Mouse (Mus musculus): ENCODE data around the gene Pde6c. TPM values are rescaled to one million over a fixed set of nuclear protein-coding genes. Genes with fewer than 3 reads are reported as not detected.
A peak's percentile ranks its signal among the peaks of the same experiment; 100 is the strongest.

Pde6c gene
- polyA plus RNA-seq (2012; rRNA removed): 0.05 and 0.12 TPM in 2 replicates

DNA sequence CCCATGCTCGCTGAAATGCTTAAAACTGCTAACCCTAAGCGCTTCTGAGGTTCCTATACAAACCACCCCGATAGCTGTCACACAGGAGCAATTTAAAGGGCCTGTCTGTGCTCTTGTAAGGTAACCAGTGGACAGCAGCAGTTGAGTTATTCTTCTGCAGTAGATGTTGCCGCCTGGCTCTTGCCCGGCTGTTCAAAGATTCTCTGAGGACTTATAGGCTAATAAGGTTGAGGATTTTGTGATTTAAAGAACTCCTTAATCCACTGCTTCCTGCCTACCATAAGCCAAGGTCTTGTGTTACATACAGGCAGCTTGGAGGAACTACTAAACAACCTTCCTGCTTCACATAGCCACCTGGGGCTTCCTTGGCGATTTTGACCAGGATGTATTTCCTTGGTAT is at the start of gene Pde6c:
Gene Pde6c (plus strand): TSS at position 301 of the 400 bp plus-strand sequence.
- TF ChIP-seq POLR2A (IDR thresholded peaks at IDR 0.05; ENCODE audit: control insufficient read depth, low read depth, low read length) (no peak), CTCF (IDR thresholded peaks at IDR 0.05; ENCODE audit: control insufficient read depth, insufficient read depth, insufficient replicate concordance, low read depth, low read length) (no peak)
- Histone ChIP-seq H3K27ac (ENCODE audit: control insufficient read depth, insufficient read depth, low read depth, low read length) (no peak within 1 kb of the TSS), H3K4me1 (ENCODE audit: control insufficient read depth, insufficient read depth, low read length) (peaks cover 2% of the 10 kb centered on the region; the same call in 1 of the 2 replicates), H3K36me3 (ENCODE audit: control insufficient read depth, insufficient read depth, low read length) (no peaks in the 10 kb centered on the region), H3K4me3 (ENCODE audit: control insufficient read depth, low read depth, low read length) (no peak within 1 kb of the TSS; the same call in 1 of the 2 replicates), H3K27me3 (ENCODE audit: control insufficient read depth, insufficient read depth, low read length) (no peaks in the 10 kb centered on the region)

DNA sequence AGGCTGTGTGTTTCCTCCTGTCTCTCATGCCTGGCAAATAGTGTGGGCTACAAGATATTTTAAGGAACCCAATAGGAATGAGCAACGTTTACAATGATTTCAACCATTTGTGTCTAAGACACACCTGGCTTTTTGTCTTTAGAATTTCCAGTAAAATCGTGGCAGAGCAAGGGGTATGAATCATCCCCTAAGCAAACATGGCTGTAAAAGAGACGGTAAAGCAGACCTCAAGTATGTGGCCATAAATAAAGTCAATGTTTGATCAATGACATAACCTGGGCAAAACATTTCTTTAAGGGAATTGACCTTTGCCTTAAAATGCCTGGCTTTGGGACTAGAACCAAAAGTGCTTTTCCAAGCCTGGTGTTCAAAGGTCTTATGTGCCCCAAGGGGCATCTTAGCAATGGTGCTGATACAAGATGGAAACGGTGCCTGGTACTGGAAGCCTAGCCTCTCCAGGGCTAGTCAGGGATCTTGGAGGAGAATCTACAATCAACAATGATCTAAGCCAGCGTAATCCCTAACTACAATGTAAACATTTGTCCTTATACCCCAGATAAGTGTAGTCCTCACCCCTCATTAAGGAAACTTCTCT is 49.6 kb upstream of the Pde6c start:
- H3K27me3 ChIP-seq (ENCODE audit: control insufficient read depth, insufficient read depth, low read length): no peaks in the 10 kb centered on the region
- H3K36me3 ChIP-seq (ENCODE audit: control insufficient read depth, insufficient read depth, low read length): no peaks in the 10 kb centered on the region
- H3K27ac ChIP-seq (ENCODE audit: control insufficient read depth, insufficient read depth, low read depth, low read length): no peak overlapping the region
- TF ChIP-seq CTCF (IDR thresholded peaks at IDR 0.05; ENCODE audit: control insufficient read depth, insufficient read depth, insufficient replicate concordance, low read depth, low read length) (no peak), POLR2A (IDR thresholded peaks at IDR 0.05; ENCODE audit: control insufficient read depth, low read depth, low read length) (no peak)
- H3K4me3 ChIP-seq (ENCODE audit: control insufficient read depth, low read depth, low read length): no peak overlapping the region
- no peaks in the 10 kb centered on the region for H3K4me1 ChIP-seq (ENCODE audit: control insufficient read depth, insufficient read depth, low read length)

DNA sequence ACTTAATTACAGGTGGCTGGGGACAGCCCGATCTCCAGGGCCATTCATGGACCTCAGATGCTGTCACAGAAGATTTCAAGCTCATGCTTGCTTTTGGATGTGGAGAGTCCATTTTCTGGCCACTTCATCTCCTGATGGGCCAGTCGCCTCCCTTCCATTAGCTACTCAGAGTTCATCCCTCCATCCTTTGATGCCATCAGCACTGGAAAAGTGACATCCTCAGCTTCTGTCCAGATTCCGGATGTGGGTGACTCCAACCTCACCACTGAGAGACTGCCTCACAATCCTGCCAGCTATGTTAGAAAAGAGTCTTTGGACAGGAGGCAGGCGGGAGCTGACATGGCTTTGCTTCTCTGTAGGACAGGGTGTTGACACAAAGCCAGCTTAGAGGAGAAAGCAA is 46.7 kb upstream of the Pde6c start:
- no peak overlapping the region for H3K4me3 ChIP-seq (ENCODE audit: control insufficient read depth, low read depth, low read length)
- TF ChIP-seq CTCF (IDR thresholded peaks at IDR 0.05; ENCODE audit: control insufficient read depth, insufficient read depth, insufficient replicate concordance, low read depth, low read length): no peak
- TF ChIP-seq POLR2A (IDR thresholded peaks at IDR 0.05; ENCODE audit: control insufficient read depth, low read depth, low read length): no peak
- no peaks in the 10 kb centered on the region for H3K27me3 ChIP-seq (ENCODE audit: control insufficient read depth, insufficient read depth, low read length)
- H3K27ac ChIP-seq (ENCODE audit: control insufficient read depth, insufficient read depth, low read depth, low read length): no peak overlapping the region
- no peaks in the 10 kb centered on the region for H3K36me3 ChIP-seq (ENCODE audit: control insufficient read depth, insufficient read depth, low read length)
- no peaks in the 10 kb centered on the region for H3K4me1 ChIP-seq (ENCODE audit: control insufficient read depth, insufficient read depth, low read length)

DNA sequence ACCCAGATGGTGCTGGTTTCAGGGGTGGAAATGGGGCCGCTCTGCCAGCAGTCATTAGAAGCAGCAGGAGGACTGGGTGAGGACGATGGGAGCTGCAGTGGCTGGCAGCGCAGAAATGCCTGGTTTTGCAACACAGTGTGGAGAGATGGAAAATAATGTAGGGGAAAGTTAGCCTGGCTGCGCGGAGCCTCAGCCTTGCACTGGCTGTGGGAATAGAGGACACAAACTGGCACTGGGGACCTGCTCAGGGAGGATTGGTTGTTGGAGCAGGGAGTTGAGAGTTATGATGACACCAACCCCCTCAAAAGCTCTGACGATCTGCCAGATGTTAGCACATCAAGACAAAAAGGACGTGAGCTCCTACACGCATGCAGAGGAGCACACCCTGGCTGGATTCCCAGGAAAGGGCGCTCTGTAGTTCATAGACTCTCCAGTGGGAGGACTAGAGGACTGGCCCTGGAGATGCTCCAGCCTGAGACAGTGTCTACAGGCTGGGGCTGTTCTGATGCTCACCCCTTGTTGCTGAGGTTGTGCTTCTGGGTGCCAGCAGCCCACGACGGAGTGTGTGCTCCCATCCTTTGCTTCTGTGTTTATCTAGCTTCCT is 45.5 kb upstream of the Pde6c start:
- no peak overlapping the region for H3K27ac ChIP-seq (ENCODE audit: control insufficient read depth, insufficient read depth, low read depth, low read length)
- TF ChIP-seq POLR2A (IDR thresholded peaks at IDR 0.05; ENCODE audit: control insufficient read depth, low read depth, low read length) (no peak), CTCF (IDR thresholded peaks at IDR 0.05; ENCODE audit: control insufficient read depth, insufficient read depth, insufficient replicate concordance, low read depth, low read length) (peak; percentile 55; the same call in 1 of the 2 replicates)
- H3K27me3 ChIP-seq (ENCODE audit: control insufficient read depth, insufficient read depth, low read length): no peaks in the 10 kb centered on the region
- H3K4me1 ChIP-seq (ENCODE audit: control insufficient read depth, insufficient read depth, low read length): no peaks in the 10 kb centered on the region
- no peaks in the 10 kb centered on the region for H3K36me3 ChIP-seq (ENCODE audit: control insufficient read depth, insufficient read depth, low read length)
- no peak overlapping the region for H3K4me3 ChIP-seq (ENCODE audit: control insufficient read depth, low read depth, low read length)

DNA sequence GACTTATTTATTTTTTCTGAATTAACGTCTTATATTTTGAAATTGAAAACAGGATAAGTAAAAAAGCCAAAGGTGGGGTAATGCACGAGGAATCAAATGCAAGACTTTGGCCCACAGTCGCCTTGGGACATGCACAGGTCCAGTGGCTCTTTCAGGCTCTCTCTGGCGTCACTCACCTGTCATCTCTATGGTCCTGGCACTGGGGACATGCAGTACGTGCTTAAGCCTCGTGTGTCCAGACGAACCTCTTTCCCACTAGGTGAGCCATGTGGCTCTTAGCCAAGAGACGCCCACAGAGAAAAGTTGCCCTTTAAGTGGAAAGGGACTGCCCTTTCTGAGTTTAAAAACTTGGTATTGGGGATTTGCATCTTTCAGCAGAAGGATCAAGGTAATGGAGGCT is 43.2 kb upstream of the Pde6c start:
- no peak overlapping the region for H3K4me3 ChIP-seq (ENCODE audit: control insufficient read depth, low read depth, low read length)
- H3K4me1 ChIP-seq (ENCODE audit: control insufficient read depth, insufficient read depth, low read length): no peaks in the 10 kb centered on the region
- no peaks in the 10 kb centered on the region for H3K27me3 ChIP-seq (ENCODE audit: control insufficient read depth, insufficient read depth, low read length)
- TF ChIP-seq POLR2A (IDR thresholded peaks at IDR 0.05; ENCODE audit: control insufficient read depth, low read depth, low read length): no peak
- TF ChIP-seq CTCF (IDR thresholded peaks at IDR 0.05; ENCODE audit: control insufficient read depth, insufficient read depth, insufficient replicate concordance, low read depth, low read length): no peak
- no peak overlapping the region for H3K27ac ChIP-seq (ENCODE audit: control insufficient read depth, insufficient read depth, low read depth, low read length)
- no peaks in the 10 kb centered on the region for H3K36me3 ChIP-seq (ENCODE audit: control insufficient read depth, insufficient read depth, low read length)

DNA sequence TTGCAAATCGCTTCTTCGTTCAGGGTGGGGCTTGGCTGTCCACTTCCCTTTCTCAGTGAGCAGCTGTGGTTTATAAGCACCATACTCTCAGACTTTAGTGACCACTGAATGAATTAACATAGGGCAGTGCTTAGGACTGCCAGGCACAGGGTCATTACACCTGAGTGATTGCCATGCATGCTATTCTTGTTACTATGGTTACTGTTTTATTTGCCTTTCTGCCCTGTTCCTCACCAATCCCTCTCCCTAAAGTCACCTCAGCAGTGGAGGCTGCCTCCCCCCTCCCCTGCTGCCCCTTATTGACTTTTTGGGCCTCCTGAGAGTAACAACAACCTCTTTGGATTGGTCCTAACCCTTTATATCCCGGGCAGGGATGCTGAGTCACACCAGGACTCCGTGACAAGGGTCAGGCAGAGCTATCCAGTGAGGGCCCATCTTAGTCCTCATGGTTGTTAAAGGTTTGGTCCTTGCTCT is 41.0 kb upstream of the Pde6c start:
- H3K36me3 ChIP-seq (ENCODE audit: control insufficient read depth, insufficient read depth, low read length): no peaks in the 10 kb centered on the region
- no peak overlapping the region for H3K27ac ChIP-seq (ENCODE audit: control insufficient read depth, insufficient read depth, low read depth, low read length)
- no peaks in the 10 kb centered on the region for H3K4me1 ChIP-seq (ENCODE audit: control insufficient read depth, insufficient read depth, low read length)
- no peak for TF ChIP-seq POLR2A (IDR thresholded peaks at IDR 0.05; ENCODE audit: control insufficient read depth, low read depth, low read length)
- TF ChIP-seq CTCF (IDR thresholded peaks at IDR 0.05; ENCODE audit: control insufficient read depth, insufficient read depth, insufficient replicate concordance, low read depth, low read length): no peak
- no peak overlapping the region for H3K4me3 ChIP-seq (ENCODE audit: control insufficient read depth, low read depth, low read length)
- H3K27me3 ChIP-seq (ENCODE audit: control insufficient read depth, insufficient read depth, low read length): no peaks in the 10 kb centered on the region

DNA sequence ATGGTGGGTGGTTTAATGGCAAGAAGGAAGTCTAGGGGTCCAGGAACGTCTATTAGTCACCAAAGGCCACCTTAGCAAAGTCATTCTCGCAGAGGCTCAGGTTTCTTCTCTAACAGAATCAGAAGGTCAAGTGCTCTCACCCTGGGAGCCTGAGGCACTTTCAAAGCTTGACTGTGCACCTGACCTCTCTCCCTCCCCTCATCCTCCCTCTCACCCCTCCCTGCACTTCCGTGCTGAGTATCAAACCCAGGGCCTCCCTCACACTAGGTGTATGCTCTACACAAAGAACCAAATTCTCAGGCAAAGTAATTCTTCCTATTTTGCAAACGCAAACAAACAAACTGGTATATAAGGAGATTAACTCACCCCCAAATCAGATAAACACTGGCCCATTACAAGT is 36.4 kb upstream of the Pde6c start:
- no peaks in the 10 kb centered on the region for H3K27me3 ChIP-seq (ENCODE audit: control insufficient read depth, insufficient read depth, low read length)

More for the DNA sequence above, 36.4 kb upstream of the Pde6c start:
- Histone ChIP-seq H3K36me3 (ENCODE audit: control insufficient read depth, insufficient read depth, low read length) (no peaks in the 10 kb centered on the region), H3K4me3 (ENCODE audit: control insufficient read depth, low read depth, low read length) (no peak overlapping the region), H3K4me1 (ENCODE audit: control insufficient read depth, insufficient read depth, low read length) (peaks cover 8% of the 10 kb centered on the region), H3K27ac (ENCODE audit: control insufficient read depth, insufficient read depth, low read depth, low read length) (no peak overlapping the region)
- TF ChIP-seq POLR2A (IDR thresholded peaks at IDR 0.05; ENCODE audit: control insufficient read depth, low read depth, low read length): no peak
- no peak for TF ChIP-seq CTCF (IDR thresholded peaks at IDR 0.05; ENCODE audit: control insufficient read depth, insufficient read depth, insufficient replicate concordance, low read depth, low read length)

Data from testis, adult 2 months (tissue).